Mouse (Mus musculus): Measurements from ENCODE around the gene Tbx1.

DNA sequence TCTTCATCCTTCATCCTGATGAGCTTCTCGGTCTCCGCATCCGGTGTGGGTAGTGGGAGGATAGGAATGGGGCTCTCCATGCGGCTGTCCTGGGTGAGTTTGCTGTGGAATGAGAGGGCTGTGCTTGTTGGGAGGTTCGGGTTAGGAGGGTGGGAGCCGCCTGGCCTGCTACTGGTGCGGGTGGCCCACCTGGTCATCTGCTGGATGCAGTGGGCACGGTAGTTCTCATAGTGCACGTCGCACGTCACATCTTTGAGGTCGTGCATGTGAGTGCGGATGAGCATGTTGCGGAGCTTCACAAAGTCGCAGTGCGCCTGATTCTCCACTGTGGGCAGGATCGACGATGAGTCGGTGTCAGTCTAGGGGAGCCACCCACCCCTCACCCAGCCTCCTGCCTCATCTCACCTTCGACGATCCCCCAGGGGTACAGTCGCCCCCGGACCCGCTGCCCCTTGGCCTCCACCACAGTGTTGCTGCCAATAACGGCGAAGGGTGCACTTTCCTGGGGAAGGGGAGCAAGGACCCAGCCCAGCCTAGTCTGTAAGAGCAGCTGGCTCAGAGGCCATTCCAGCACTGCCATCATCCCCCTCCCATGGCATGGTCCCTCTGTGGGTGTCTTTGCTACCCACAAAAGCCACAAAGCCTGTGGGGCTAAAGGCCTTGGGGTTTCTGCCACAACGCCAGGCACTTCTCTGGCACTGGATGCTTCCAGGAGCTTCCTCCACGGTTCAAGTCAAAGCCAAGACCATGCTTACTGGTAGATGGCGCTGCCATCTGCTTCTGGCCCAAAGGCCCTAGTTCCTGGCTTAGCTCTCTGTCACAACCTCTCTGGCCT, 32.7 kb upstream of the Tbx1 start:
- TF ChIP-seq USF1 (IDR thresholded peaks at IDR 0.05; ENCODE audit: low read depth, low read length) (no peak), E2F4 (IDR thresholded peaks at IDR 0.05; ENCODE audit: borderline replicate concordance, low read depth, low read length) (no peak), MAX (IDR thresholded peaks at IDR 0.05; ENCODE audit: low read length) (no peak)
